Mouse (Mus musculus) R1 (cell line): Measurements from ENCODE around the gene Il31ra.

ENCODE experiments used
- DNase-seq: peaks from one replicate; pipeline ENCODE4 v3.0.0-alpha.2; 2018; ENCODE audit warnings: low read depth, low spot score

Il31ra gene

DNA sequence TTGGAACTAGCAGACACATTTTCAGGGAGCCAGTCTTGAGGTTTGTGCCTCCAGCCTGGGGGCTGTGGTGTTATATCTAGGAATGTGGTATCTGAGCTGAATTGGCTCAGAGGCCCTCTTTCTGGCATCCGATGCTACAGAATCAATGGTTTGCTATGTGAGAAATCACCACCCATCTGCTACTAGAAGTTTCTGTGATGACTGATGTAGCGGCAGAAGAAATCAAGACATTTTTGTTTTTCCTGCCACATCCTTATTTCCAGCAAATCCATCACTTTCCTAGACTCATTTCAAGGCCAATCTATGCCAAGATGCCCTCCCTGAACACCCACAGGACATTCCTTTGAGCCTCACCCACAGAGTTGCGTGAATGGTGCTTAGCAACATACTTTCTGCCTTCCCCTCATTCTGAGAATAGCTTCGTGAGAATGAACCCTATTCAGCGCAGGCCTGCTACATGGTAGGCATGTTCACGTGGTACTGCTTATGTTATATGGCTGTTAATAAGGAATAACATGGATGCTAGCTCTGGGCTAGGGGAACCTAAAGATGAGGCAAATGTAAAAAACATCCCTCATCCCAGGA is 33.5 kb downstream of the Il31ra start:
- no peak for DNase-seq

- DNase-seq: no peak
Observed at GRCm38 (mm10) chr13:112556501-112556900, 37.7 kb downstream of the Il31ra start.

- no peak for DNase-seq
Observed at GRCm38 (mm10) chr13:112553304-112553703, 40.9 kb downstream of the Il31ra start.

GRCm38 (mm10) chr13:112551641-112552548 is 42.3 kb downstream of the Il31ra start:
- DNase-seq: no peak

DNA sequence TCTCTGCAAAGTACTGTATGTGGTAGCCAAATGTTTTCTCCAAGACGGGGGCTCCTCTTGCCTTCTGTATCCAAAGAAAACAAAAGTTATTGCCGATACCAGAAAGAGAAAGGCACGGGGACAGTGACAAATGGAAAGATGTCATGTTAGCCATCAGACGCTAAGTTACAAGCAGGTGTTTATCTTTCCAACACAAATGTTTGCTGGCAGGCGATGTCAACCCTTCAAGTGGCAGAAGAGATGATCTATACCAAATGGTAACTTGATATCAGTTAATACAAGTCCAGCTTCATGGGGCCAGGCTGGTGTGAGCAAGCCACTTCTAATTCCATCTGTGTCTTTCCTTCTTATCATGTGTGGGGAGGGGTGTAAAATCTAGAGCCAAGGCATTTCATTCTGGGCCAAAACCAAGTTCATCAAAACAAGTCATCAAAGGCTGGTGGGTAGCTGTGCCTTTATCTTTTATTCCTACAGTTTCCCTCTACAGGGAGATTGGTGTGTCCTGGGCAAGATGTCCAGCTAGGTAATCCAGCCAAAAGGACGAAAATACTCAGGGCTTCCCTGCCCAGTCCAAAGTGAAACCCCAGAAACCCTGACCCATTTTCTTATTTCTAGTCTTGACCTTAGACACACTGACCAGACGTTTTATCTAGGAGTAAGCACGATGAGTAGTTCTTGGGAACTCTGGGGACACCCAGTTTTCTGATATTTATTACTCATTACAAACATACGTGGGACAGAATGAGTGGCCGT is 52.8 kb downstream of the Il31ra start:
- no peak for DNase-seq

DNA sequence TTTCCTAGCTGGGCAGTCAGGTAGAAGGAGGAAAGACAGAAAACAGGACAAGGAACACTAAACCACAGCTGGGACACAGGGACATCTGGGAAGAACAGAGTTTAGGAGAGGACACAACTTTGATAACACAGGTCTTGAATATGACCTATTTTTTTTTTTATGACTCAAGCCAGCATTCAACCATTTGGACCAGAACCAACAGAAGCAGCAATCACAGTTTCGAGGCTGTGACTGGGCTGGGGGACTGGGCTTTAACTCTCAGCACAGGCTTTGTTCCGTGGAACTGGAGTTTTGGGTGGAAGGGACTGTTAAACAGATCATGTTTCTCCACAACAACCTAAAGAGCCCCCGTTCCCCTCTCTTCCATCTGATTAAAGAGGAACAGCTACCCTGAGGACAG is 53.5 kb downstream of the Il31ra start:
- no peak for DNase-seq

- DNase-seq: no peak
Observed at GRCm38 (mm10) chr13:112537065-112537464, 57.1 kb downstream of the Il31ra start.

GRCm38 (mm10) chr13:112536611-112537010 is 57.5 kb downstream of the Il31ra start:
- DNase-seq: no peak

GRCm38 (mm10) chr13:112533556-112533955 is 60.6 kb downstream of the Il31ra start:
- no peak for DNase-seq

DNA sequence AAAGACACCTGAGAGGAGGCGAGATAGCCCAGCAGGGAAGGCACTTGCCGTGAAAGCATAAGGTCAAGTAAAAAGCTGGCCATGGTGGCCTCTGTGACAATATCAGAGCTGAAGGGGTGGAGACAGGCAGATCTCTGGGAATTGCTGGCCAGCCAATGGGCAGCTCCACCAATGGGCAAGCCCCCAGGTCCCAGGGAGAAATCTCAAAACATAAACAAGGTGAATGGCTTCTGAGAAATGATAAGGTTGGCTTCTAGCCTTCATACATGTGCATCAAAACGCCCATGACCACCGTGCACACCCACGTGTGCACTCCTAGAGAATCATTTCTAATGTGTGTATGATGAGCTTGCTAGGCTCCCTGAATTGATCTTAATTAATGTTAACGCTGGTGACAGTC is 61.9 kb downstream of the Il31ra start:
- no peak for DNase-seq

- peak; percentile 66 for DNase-seq
Observed at GRCm38 (mm10) chr13:112529893-112530292, 64.3 kb downstream of the Il31ra start.

GRCm38 (mm10) chr13:112527186-112527585 is 67.0 kb downstream of the Il31ra start:
- no peak for DNase-seq

DNA sequence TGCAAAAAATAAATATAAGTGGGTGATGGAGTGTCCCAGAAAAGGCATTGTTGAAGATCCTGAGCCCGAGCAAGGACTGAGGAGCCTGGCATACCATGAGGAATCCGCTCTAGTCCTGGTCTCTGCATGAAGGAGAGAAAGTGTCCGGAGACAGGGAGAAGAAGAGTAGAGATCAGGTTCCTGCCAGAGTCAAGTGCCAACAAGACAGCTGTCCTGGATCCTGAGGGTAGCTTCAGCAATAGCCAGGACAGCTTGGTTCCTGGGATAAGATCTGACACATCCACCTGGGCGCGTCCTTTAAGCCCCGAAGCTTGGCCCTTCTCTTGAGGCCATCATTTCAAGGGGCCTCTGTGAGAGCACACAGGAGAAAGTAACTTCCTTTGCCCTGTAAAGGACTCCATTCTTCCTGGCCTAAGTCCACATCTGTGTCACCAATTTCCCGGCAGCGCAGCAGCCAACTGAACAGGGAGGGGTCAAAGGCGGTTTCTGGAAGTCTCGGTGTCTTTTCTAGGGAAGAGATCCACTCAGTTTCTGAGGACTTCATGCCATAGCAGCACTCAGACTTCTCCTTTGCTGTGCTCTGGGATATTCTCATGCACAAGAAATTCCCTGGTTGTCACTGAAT is 70.7 kb downstream of the Il31ra start:
- no peak for DNase-seq

DNA sequence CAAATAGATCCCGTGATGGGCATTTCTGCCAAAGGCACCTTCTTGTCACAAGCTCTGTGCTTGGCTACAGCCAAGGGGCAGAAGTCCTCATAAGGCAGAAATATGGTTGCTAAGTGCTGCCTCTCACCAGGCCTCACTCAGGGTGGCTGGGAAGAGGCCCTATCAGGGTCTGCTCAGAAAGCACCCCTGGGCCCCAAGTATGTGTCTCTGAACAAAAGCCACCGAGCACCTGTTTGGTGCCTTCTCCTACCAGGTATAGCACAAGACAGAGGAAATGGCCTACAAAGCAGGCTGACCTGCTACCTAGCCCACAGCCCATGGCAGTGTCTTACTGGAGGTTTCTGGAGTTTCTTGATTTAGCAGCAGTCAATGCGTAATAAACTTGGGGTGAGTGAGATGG is 71.3 kb downstream of the Il31ra start:
- no peak for DNase-seq

- DNase-seq: no peak
Observed at GRCm38 (mm10) chr13:112522261-112522660, 71.9 kb downstream of the Il31ra start.

DNA sequence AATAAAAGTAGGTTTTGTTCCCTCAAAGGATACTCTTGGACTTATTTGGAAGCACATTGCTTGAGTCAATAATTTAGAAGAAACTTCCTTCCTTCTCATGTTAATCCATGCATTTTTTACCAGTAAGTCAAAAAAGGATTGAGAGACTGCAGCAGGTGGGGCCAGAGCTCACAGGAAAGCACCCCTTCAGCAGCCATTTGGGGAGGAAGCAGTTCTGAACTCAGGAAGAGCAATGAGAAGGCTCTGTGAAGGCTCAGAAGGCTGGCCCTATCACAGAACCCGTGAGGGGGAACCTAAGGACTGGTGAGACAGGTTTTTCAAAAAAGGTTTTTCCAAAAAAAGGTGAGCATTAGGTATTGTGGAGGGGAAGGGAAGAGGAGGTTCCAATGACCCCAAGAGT is 79.6 kb downstream of the Il31ra start:
- no peak for DNase-seq

DNA sequence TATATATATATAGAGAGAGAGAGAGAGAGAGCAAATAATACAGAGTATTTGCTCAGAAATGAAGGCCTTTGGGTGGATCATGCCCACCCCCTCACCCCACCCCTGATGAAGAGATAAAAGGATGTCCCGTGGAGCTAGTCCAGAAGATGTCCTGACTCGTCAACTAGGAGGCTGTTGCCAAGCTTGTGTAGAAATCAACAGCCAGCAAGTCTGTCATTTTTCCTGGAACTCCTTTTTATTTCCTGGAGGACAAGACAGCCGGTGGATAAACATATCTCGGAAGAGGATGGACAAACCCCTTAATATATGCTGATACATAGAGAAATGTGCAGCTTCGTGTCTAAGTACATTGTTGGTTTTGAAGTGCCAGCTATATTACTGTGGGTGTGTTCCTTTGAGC is 81.3 kb downstream of the Il31ra start:
- DNase-seq: no peak

DNA sequence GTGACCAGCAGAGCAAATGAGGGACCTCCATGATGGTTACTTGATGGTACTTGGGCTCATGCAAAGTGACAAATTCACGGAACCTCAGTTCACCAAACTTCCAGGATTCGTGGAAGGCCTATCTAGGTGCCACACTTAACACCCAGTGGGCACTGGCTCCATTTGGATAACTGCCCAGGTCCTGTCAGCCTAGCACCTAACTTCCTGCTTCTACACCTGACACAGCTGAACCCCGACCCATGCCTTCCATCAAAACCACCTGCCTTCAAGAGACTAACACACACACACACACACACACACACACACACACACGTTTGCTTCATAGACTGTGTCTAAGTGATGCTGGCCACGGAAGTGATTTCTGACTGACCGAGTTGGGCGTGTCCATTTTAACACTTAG is 82.3 kb downstream of the Il31ra start:
- no peak for DNase-seq

GRCm38 (mm10) chr13:112511261-112511660 is 82.9 kb downstream of the Il31ra start:
- DNase-seq: no peak

DNA sequence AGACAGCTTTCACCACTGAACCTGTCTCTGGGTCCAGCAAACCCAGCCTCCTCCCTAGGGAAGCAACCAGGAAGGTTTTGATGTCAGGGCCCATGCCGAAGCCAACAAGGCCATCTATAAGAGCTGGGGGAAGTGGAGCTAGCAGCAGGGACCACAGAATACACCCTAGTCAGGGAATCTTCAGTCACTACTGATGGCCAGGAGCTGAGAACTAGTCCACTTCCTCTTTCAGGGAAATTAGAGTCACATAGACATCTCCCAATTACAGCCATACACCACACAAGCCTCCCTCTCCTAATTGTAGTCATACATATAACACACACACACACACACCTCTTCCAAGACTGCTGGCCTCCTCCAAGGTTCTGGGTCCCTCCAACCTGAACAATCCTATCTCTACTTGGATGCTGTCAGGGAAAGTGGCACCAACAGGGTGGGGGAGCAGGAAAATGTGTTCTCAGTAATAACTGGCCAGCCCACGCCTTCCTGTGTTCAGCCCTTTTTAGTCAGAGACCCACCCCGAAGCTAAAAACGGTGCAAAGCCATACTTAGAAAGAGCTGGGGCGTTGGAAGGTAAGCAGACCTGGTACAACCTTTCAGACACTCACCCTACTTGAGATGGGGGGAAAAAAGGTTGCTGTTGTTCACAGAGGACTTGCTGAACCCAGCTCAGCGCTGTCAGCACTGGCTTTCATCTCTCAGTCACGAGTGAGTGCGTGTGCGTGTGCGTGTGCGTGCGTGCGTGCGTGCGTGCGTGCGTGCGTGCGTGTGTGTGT is 83.5 kb downstream of the Il31ra start:
- no peak for DNase-seq

DNA sequence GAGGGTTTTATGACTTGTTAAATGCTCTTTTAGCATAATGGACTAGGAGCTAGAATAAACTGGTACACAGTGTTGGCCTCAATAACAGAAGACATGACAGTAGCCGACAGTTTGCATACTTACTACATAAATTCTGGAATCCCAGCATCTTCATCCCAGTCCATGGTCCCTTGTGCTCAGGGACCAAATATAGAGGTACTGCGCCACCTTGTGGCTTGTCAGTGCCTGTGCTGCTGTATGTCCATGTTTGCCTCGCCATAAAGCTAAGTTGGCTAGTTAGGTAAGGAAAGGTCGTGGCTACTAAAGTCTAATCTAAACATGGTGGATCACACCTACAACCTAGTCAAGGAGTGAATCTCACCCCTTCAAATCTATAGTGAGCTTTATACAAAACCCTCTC is 84.7 kb downstream of the Il31ra start:
- peak; percentile 79 for DNase-seq
